Mouse (Mus musculus): ENCODE results near the gene Fam222a.

DNA sequence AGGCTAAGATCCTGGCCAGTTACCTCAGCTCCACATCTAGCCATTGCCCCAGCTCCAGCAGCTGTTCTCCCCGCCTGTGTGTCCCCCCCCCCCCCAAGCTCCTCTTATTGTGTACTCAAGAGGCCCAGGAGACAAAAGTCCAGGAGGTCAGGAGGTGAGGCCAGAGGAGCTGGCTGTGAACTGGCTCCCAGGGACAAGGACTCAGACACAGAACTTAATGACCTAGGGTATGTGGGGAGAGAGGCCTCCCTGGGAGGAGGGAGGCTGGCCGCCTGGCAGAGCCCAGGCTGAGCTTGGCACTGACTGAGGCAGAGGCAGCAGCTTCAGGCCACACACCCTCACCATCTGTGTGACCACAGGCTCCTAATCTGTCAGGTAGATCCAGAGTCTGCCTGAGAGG lies 5.2 kb downstream of the Fam222a start:
- TF ChIP-seq CTCF (conservative IDR thresholded peaks at IDR 0.05; ENCODE audit: low read length) (no peak), POU5F1 (IDR thresholded peaks at IDR 0.05; ENCODE audit: borderline replicate concordance, low read length) (no peak)
